Mouse (Mus musculus): Measurements from ENCODE around the gene Pym1. TPM values are rescaled to one million over a fixed set of nuclear protein-coding genes. Genes with fewer than 3 reads are reported as not detected.

Pym1 gene
- polyA plus RNA-seq, 1 experiment from 2014 or later = 46.3 TPM

DNA sequence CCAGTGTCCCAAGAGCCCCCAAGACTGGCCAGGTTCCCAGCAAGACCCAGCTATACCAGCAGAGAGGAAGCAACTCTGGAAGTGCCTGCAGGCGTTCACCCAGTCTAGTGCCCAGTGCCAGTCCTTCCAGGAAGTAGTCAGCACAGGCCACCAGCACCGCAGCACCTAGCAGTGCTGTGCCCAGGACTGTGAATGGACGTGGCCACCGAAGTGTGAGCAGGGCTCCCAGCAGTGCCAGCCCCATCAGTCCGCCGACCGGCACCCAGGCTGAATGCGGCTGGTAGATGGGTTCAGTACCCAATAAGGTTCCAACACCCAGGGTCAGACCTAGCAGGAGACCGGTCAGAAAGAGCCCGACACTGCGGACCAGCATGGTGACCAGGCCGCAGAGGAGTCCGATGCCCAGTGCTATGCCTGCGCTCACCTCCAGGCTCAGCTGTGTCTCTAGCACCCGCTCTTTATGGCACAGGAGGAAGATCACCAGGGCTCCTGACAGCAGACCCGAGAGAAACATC, 54.3 kb downstream of the Pym1 start:
- H3K4me3 ChIP-seq = no peak overlapping the region
- WGBS = 89% methylated on average over 16 of the region's 16 CpGs
- no peak for ATAC-seq (ENCODE audit: low FRiP score)
- H3K27me3 ChIP-seq = no peaks in the 10 kb centered on the region
- H3K36me3 ChIP-seq = peaks cover 24% of the 10 kb centered on the region
- peak overlapping the region; percentile 9; the same call in 1 of the 2 replicates for H3K9ac ChIP-seq
- H3K27ac ChIP-seq = no peak overlapping the region
- no peaks in the 10 kb centered on the region for H3K9me3 ChIP-seq (replicated peaks)
- no peak overlapping the region for H3K4me2 ChIP-seq (replicated peaks)
- H3K4me1 ChIP-seq = peaks cover 23% of the 10 kb centered on the region

DNA sequence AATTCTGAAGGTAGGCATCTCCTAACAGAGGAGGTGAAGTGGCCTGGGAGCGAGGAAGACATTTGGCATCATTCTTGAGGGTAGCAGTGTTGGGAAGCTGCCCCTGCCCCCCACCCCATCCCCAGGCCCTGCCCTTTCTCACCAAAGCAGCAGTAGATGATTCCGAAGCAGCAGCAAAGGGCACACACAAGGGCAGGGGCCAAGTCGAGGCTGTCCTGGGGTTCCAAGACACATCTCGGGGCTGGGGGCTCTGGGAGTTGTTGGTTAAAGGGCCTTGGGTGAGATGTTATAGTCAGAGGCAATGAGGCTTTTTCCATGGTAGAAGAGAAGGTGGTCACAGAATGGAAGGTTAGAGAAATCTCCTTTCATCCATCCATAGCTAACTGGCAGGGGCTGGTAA, 55.3 kb downstream of the Pym1 start:
- no peaks in the 10 kb centered on the region for H3K27me3 ChIP-seq
- WGBS = 62% methylated on average over 4 of the region's 4 CpGs
- H3K9ac ChIP-seq = 0 out of 2 replicates have a peak overlapping the region, but pooled peaks have one; percentile 33
- no peak overlapping the region for H3K27ac ChIP-seq
- peaks cover 23% of the 10 kb centered on the region for H3K36me3 ChIP-seq
- no peaks in the 10 kb centered on the region for H3K9me3 ChIP-seq (replicated peaks)
- ATAC-seq (ENCODE audit: low FRiP score) = no peak
- H3K4me3 ChIP-seq = peak overlapping the region; percentile 79; the same call in 1 of the 2 replicates
- H3K4me1 ChIP-seq = peaks cover 33% of the 10 kb centered on the region
- peak overlapping the region; percentile 65 for H3K4me2 ChIP-seq (replicated peaks)

DNA sequence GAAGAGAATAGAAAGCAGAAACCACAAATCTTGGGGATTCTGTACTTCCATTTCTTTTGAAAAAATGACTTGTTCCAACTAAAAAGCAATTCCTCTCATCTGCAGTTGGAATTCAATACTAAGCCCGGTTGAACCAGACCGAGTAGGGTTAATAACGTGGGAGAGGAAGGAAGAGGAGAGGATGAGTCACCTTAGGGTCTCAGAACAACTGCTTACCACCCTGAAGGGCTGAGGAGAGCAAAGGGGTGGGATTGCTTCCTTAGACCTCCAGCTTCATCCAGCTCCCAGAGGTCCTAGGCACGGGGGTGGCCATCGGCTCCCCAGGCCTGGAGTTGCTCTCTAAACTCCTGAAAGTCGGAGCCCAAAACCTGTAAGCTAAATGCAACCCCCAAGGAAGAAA, 55.7 kb downstream of the Pym1 start:
- no peaks in the 10 kb centered on the region for H3K9me3 ChIP-seq (replicated peaks)
- peaks cover 37% of the 10 kb centered on the region for H3K4me1 ChIP-seq
- peaks cover 24% of the 10 kb centered on the region for H3K36me3 ChIP-seq
- H3K27me3 ChIP-seq = no peaks in the 10 kb centered on the region
- H3K27ac ChIP-seq = peak overlapping the region; percentile 97; the same call in 1 of the 2 replicates
- ATAC-seq (ENCODE audit: low FRiP score) = no peak
- WGBS = 16% methylated on average over 6 of the region's 6 CpGs
- peak overlapping the region; percentile 65 for H3K4me2 ChIP-seq (replicated peaks)
- peak overlapping the region; percentile 89 for H3K9ac ChIP-seq
- H3K4me3 ChIP-seq = peak overlapping the region; percentile 79

DNA sequence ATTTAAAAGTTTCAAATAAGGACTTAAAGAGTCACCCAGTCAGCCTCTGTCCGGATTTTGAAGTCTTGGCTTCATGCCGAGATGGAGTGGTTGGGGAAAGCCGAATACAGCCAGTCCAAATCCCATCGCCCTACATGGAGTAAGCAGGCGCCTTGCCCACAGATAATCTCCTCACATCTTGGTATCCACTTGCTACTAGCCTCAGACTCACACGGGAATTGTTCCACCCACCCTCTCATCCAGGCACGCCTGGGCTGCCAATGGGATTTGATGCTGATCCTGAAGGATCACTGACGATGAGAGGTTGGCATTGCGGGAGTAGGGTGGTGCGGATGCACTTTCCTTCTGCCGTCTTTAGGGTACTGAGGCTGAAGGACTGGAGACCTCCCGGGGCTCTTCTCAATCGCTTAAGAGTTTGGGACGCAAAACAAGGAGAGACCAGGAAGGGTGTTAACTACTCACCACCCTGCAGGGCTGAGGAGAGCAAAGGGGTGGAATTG, 56.1 kb downstream of the Pym1 start, which contains the start of gene Dnajc14:
TSS of gene Dnajc14 (plus strand) at position 292 of the 500 bp plus-strand sequence.
- no peaks in the 10 kb centered on the region for H3K9me3 ChIP-seq (replicated peaks)
- H3K27me3 ChIP-seq = no peaks in the 10 kb centered on the region
- H3K4me1 ChIP-seq = peaks cover 41% of the 10 kb centered on the region
- peak within 1 kb of the TSS; percentile 79 for H3K4me3 ChIP-seq
- H3K9ac ChIP-seq = peak within 1 kb of the TSS; percentile 89
- WGBS = 1% methylated on average over 14 of the region's 14 CpGs
- H3K36me3 ChIP-seq = peaks cover 24% of the 10 kb centered on the region
- peak within 1 kb of the TSS; percentile 97 for H3K27ac ChIP-seq
- H3K4me2 ChIP-seq (replicated peaks) = peak within 1 kb of the TSS; percentile 65
- ATAC-seq (ENCODE audit: low FRiP score) = peak; percentile 20

DNA sequence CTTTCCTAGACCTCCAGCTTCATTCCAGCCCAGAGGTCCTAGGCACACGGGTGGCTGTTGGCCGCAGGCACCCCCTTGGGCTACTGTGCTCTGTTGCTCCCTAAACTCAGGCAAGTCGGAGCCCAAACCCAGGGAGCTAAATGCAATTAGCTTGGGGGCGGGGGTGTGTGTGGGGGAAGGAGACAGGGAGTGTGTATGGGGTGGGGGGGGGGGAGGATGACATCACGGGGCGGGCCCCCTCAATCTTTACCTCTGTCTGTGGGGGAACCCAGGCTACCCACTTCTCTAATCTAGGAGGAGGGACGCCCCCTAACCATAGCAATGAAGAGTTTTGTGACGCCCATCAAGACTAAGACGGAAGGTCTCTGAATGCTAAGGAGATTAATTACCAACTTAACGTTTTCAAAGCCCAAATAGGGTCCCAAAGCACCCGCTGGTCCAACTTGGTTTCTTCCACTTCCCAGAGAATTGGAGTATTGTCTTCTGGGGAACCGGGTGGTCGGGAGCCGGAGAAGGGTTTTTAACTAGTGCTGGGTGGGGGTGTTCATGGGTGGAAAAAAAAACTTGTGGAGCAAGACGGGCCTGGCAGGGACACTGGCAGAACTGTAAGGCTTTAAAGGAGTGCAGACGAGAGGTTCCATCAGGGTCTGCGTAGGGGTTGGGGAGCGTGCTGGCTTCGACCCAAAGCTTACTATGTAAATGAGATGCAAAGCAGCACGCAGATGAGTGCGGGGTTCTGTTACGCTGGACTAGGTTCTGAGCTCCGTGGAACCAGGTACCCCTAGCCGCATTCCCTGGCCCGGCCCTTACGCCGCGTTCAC, 56.8 kb downstream of the Pym1 start, which contains the start of gene Tmem198b:
TSS of gene Tmem198b (minus strand) at position 100 of the 821 bp plus-strand sequence.
- Histone ChIP-seq H3K4me3 (peak within 1 kb of the TSS; percentile 79), H3K9ac (peak within 1 kb of the TSS; percentile 89), H3K4me2 (replicated peaks) (peak within 1 kb of the TSS; percentile 65), H3K27me3 (no peaks in the 10 kb centered on the region), H3K36me3 (peaks cover 24% of the 10 kb centered on the region), H3K27ac (peak within 1 kb of the TSS; percentile 97), H3K9me3 (replicated peaks) (no peaks in the 10 kb centered on the region), H3K4me1 (peaks cover 48% of the 10 kb centered on the region)
- WGBS = under 1% methylated on average over 26 of the region's 28 CpGs
- peak; percentile 79 for ATAC-seq (ENCODE audit: low FRiP score)

DNA sequence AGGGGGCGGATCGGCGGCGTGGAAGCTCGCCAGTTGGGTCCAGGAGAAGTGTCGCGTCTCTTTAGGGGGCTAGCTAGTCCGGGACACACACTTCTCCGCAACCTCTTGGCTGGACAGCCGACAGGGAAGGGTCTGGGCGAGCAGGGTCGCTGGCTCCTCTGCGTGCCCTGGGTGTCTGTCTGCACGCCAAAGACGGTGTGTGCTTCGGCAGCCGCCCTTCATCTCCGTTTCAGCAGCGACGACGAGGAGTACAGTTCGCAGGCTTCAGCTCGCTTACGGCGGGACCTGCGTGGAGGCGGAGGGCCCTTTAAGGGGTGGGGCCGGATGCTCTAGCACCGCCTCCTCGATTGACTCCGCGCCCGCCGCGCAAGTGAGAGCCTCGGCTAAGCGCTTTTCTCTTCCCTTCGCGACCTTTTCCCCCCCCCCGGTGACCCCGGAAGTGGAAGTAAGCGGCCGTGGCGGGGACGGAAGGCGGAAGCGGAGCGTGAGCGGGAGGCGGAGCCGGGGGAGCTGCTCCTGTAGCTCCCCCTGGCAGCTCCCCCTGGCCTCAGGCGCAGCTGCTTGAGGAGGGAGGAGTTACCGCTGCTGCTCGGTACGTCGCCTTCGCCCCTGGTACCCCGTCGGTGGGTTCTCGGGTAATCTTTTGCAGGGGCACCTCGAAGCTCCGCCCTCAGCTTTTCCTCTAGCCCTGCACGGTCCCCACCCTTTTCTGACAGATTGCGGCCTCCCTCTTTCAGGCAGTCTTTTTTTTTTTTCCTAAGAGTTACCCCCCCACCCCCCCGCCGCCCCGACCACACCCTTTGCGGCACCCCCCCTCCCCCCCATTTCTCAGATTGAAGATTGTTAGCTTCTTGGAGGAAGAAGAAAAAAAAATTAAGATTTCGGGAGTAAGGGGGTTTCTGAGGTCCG, 57.7 kb downstream of the Pym1 start:
- H3K9me3 ChIP-seq (replicated peaks) = no peaks in the 10 kb centered on the region
- H3K27me3 ChIP-seq = no peaks in the 10 kb centered on the region
- H3K27ac ChIP-seq = peak overlapping the region; percentile 97
- H3K4me3 ChIP-seq = peak overlapping the region; percentile 79
- H3K36me3 ChIP-seq = peaks cover 20% of the 10 kb centered on the region
- peak overlapping the region; percentile 65 for H3K4me2 ChIP-seq (replicated peaks)
- H3K4me1 ChIP-seq = peaks cover 51% of the 10 kb centered on the region
- WGBS = under 1% methylated on average over 69 of the region's 70 CpGs
- H3K9ac ChIP-seq = peak overlapping the region; percentile 89
- ATAC-seq (ENCODE audit: low FRiP score) = peak; percentile 92

DNA sequence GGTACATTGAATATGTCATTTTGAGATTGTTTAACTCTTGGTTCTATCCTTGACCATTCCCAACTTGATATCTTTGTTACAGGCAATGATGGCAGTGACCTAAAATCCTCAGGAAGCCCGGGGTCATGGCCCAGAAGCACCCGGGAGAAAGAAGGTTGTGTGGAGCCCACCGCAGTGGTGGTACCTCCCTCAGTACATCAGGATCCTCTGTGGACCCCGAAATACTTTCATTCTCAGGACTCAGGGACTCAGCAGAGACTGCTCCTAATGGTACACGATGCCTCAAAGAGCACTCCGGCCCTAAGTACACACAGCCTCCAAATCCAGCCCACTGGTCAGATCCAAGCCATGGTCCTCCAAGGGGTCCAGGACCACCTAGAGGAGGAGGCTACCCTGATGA, 58.4 kb downstream of the Pym1 start:
- Histone ChIP-seq H3K4me3 (peak overlapping the region; percentile 79), H3K27me3 (no peaks in the 10 kb centered on the region), H3K36me3 (peaks cover 16% of the 10 kb centered on the region), H3K9ac (peak overlapping the region; percentile 61), H3K9me3 (replicated peaks) (no peaks in the 10 kb centered on the region), H3K27ac (0 out of 2 replicates have a peak overlapping the region, but pooled peaks have one; percentile 97), H3K4me1 (peaks cover 51% of the 10 kb centered on the region), H3K4me2 (replicated peaks) (peak overlapping the region; percentile 65)
- WGBS = 56% methylated on average over 6 of the region's 6 CpGs
- ATAC-seq (ENCODE audit: low FRiP score) = no peak

DNA sequence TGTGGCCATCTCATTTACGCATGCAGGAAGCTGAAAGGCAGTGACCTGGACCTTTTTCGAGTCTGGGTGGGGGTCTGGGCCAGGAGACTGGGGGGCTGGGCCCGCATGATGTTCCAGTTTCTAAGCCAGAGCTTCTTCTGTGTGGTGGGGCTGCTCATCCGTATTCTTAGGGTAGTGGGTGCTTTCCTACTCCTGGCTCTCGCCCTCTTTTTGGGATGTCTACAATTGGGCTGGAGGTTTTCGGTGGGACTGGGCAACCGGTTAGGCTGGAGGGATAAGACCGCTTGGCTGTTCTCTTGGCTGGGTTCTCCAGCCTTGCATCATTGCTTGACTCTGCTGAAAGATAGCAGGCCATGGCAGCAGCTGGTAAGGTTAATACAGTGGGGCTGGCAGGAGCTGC, 59.3 kb downstream of the Pym1 start:
- H3K9me3 ChIP-seq (replicated peaks) = no peaks in the 10 kb centered on the region
- peak overlapping the region; percentile 79 for H3K4me3 ChIP-seq
- no peaks in the 10 kb centered on the region for H3K27me3 ChIP-seq
- no peak overlapping the region for H3K27ac ChIP-seq
- peaks cover 51% of the 10 kb centered on the region for H3K4me1 ChIP-seq
- no peak for ATAC-seq (ENCODE audit: low FRiP score)
- H3K36me3 ChIP-seq = peaks cover 13% of the 10 kb centered on the region
- peak overlapping the region; percentile 61 for H3K9ac ChIP-seq
- 95% methylated on average over 8 of the region's 8 CpGs for WGBS
- H3K4me2 ChIP-seq (replicated peaks) = peak overlapping the region; percentile 65

Other genes with a start within 250 kb of the Pym1 start
- gene Myl6b, start 249.2 kb upstream of the Pym1 start, polyA plus RNA-seq (2016; fragmentation: Nextera tagmentation; extraction: Ambion mirVana) = 2.9 and 3.3 TPM in 2 replicates
- 28.9 and 30.9 TPM in 2 replicates for gene Esyt1, start 222.0 kb upstream of the Pym1 start, polyA plus RNA-seq (2016; fragmentation: Nextera tagmentation; extraction: Ambion mirVana)
- gene Zc3h10, start 200.1 kb upstream of the Pym1 start, polyA plus RNA-seq (2016; fragmentation: Nextera tagmentation; extraction: Ambion mirVana) = 20.8 TPM in 2 replicates
- gene Rpl41, start 198.6 kb upstream of the Pym1 start, polyA plus RNA-seq (2016; fragmentation: Nextera tagmentation; extraction: Ambion mirVana) = 2,172 and 2,716 TPM in 2 replicates
- gene Pa2g4, start 181.9 kb upstream of the Pym1 start, polyA plus RNA-seq (2016; fragmentation: Nextera tagmentation; extraction: Ambion mirVana) = 140 and 143 TPM in 2 replicates
- 9.8 and 11.7 TPM in 2 replicates for gene Erbb3, start 158.2 kb upstream of the Pym1 start, polyA plus RNA-seq (2016; fragmentation: Nextera tagmentation; extraction: Ambion mirVana)
- gene Rps26, start 121.1 kb upstream of the Pym1 start, polyA plus RNA-seq (2016; fragmentation: Nextera tagmentation; extraction: Ambion mirVana) = 418 and 515 TPM in 2 replicates
- 8.7 and 9.8 TPM in 2 replicates for gene Ikzf4, start 101.9 kb upstream of the Pym1 start, polyA plus RNA-seq (2016; fragmentation: Nextera tagmentation; extraction: Ambion mirVana)
- 15.1 and 16.4 TPM in 2 replicates for gene Suox, start 73.8 kb upstream of the Pym1 start, polyA plus RNA-seq (2016; fragmentation: Nextera tagmentation; extraction: Ambion mirVana)
- gene Rab5b, start 51.6 kb upstream of the Pym1 start, polyA plus RNA-seq (2016; fragmentation: Nextera tagmentation; extraction: Ambion mirVana) = 96.2 and 103 TPM in 2 replicates
- 3.5 and 6.0 TPM in 2 replicates for gene Pmel, start 43.7 kb upstream of the Pym1 start, polyA plus RNA-seq (2016; fragmentation: Nextera tagmentation; extraction: Ambion mirVana)
- gene Cdk2, start 42.9 kb upstream of the Pym1 start, polyA plus RNA-seq (2016; fragmentation: Nextera tagmentation; extraction: Ambion mirVana) = 74.5 and 75.3 TPM in 2 replicates
- 6.9 and 7.3 TPM in 2 replicates for gene Dgka, start 3.0 kb upstream of the Pym1 start, polyA plus RNA-seq (2016; fragmentation: Nextera tagmentation; extraction: Ambion mirVana)
- gene Mmp19, start 43.0 kb downstream of the Pym1 start, polyA plus RNA-seq (2016; fragmentation: Nextera tagmentation; extraction: Ambion mirVana) = 0.27 and 0.63 TPM in 2 replicates
- 61.1 and 64.1 TPM in 2 replicates for gene Dnajc14, start 56.2 kb downstream of the Pym1 start, polyA plus RNA-seq (2016; fragmentation: Nextera tagmentation; extraction: Ambion mirVana)
- gene Tmem198b, start 56.5 kb downstream of the Pym1 start, polyA plus RNA-seq (2016; fragmentation: Nextera tagmentation; extraction: Ambion mirVana) = 20.5 and 21.4 TPM in 2 replicates
- gene Sarnp, start 69.4 kb downstream of the Pym1 start, polyA plus RNA-seq (2016; fragmentation: Nextera tagmentation; extraction: Ambion mirVana) = 196 and 204 TPM in 2 replicates
- gene Ormdl2, start 73.8 kb downstream of the Pym1 start, polyA plus RNA-seq (2016; fragmentation: Nextera tagmentation; extraction: Ambion mirVana) = 26.3 and 41.4 TPM in 2 replicates
- gene Gdf11, start 143.8 kb downstream of the Pym1 start, polyA plus RNA-seq (2016; fragmentation: Nextera tagmentation; extraction: Ambion mirVana) = 10.7 and 11.5 TPM in 2 replicates
- 258 and 273 TPM in 2 replicates for gene Cd63, start 153.1 kb downstream of the Pym1 start, polyA plus RNA-seq (2016; fragmentation: Nextera tagmentation; extraction: Ambion mirVana)
- 11.3 and 15.7 TPM in 2 replicates for gene Rdh5, start 175.0 kb downstream of the Pym1 start, polyA plus RNA-seq (2016; fragmentation: Nextera tagmentation; extraction: Ambion mirVana)
- gene Bloc1s1, start 176.1 kb downstream of the Pym1 start, polyA plus RNA-seq (2016; fragmentation: Nextera tagmentation; extraction: Ambion mirVana) = 210 and 235 TPM in 2 replicates
- 3.6 and 4.4 TPM in 2 replicates for gene Itga7, start 185.9 kb downstream of the Pym1 start, polyA plus RNA-seq (2016; fragmentation: Nextera tagmentation; extraction: Ambion mirVana)
- gene Mettl7b, start 213.1 kb downstream of the Pym1 start, polyA plus RNA-seq (2016; fragmentation: Nextera tagmentation; extraction: Ambion mirVana) = not detected in 2 replicates
- not detected in 2 replicates for gene Olfr9, start 241.5 kb downstream of the Pym1 start, polyA plus RNA-seq (2016; fragmentation: Nextera tagmentation; extraction: Ambion mirVana)